Mouse (Mus musculus) ES-Bruce4 (cell line): ENCODE results near the gene Dapk2.

Experiments used
- CTCF ChIP-seq: IDR thresholded peaks from one replicate; pipeline ENCODE4 v1.8.1; 2011; ENCODE audit warnings: low read depth, low read length
- POLR2A ChIP-seq: IDR thresholded peaks from one replicate; pipeline ENCODE4 v1.8.1; 2011; ENCODE audit warnings: low read length; ENCODE audit not compliant: insufficient read depth

GRCm38 (mm10) chr9:66201665-66202064, 43.6 kb downstream of the Dapk2 start:
- no peak for TF ChIP-seq CTCF
- no peak for TF ChIP-seq POLR2A
